Mouse (Mus musculus) liver (tissue): Measurements from ENCODE around the gene Tubb4b.

Source experiments
- DNase-seq: peaks from one replicate; pipeline ENCODE4 v3.0.0-alpha.2; 2020; ENCODE audit warnings: mixed read lengths

The Tubb4b gene

DNA sequence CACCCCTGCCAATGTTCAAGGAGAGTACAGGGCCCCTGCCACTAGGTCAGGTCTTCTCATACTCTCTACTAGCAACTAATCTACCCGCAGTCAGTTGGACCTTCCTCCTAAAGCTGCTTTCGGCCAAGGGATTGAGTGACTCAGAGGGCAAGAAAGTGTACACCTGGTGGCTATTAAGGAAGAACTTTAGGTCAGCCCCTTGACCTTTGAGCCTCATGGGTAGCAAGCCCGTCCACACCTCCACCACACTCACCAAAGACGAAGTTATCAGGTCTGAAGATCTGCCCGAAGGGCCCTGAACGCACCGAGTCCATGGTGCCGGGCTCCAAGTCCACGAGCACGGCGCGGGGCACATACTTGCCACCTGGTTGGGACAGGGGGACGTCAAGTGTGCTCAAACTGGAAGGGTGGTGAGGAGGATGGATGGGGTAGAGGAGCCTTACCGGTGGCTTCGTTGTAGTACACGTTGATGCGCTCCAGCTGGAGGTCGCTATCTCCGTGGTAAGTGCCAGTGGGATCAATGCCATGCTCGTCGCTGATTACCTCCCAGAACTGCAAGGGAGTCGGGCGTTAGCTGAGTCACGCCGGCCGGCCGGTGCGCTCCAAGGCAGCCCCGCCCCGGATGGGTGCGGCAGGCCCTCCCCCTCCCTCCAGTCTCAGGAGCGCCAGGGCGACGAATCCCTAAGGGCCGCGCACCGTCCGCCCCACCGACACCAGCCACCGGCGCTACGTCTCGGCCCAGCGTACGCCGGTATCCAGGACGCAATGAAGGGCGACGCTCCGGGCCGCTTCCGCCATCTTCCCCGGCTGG, 616 bp downstream of the Tubb4b start:
- peak; percentile 96 for DNase-seq

- DNase-seq, result no peak
Observed at GRCm38 (mm10) chr2:25221331-25221772, 3.1 kb downstream of the Tubb4b start.

DNA sequence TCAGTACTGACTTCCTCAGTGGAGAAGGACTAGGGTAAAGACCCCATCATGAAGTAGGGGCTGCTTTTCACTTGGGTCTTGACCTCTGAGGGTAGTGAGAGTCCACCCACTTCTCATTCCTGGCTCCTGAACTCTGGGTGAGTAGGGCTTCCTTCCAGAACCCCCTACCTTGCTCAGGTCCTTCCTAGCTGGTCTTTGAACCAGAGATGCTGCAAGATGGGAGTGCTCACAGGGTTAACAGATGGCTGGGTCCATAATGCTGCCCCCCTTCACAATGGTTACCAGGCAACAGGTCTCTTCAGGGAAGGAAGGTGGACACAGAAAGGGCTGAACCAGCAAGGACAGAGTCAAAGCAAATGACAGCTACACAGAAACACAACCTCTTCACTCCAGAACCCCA, 6.1 kb downstream of the Tubb4b start, which contains the start of gene Fam166a:
Gene Fam166a, plus strand, starts transcription at position 301 of the 400 bp plus-strand sequence.
- no peak for DNase-seq

DNA sequence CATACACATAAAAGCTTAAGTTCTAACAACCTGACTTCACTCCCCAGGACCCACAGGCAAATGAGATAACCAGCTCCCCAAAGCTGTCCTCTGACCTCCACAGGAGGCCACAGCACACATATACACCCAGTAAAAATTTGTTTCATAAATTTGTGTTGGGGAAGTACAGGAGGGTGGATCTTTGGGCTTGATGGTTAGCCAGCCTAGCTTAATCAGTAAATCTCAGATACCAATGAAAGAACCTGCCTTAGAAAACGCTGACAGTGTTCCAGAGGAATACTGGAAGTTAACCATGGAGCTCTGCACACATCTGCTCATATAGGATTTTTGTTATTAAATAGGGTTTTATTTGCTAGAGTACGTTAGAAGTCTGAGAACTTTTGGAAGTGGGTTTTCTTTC, 6.8 kb downstream of the Tubb4b start:
- no peak for DNase-seq

DNA sequence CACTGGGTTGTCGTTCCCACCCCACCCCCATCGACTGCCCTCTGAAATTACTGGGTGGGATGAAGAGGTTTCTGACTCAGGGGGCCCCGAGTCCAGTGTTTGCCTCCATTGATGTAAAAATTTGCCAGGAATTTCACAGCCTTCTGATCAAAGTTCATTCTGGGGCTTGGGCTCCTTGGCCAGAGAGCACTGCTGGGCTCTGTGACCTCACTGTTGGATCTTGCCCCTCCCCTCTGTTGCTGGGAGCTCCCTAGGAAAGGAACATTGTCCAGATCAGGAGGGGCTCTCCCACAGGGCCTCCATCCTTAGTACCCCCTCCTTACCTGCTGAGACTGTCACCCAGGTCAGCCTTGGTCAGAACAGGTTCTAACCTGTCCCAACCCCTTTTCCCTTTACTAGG, 10.1 kb downstream of the Tubb4b start, which contains the start of gene Stpg3:
Gene Stpg3, minus strand, starts transcription at position 194 of the 400 bp plus-strand sequence.
- DNase-seq, result no peak

- DNase-seq, result no peak
Observed at GRCm38 (mm10) chr2:25213266-25213865, 11.1 kb downstream of the Tubb4b start.

- peak; percentile 92 for DNase-seq
Observed at GRCm38 (mm10) chr2:25211121-25211670, 13.3 kb downstream of the Tubb4b start, which contains the start of gene Nelfb. TSS of gene Nelfb (minus strand) at chr2:25211489.

DNA sequence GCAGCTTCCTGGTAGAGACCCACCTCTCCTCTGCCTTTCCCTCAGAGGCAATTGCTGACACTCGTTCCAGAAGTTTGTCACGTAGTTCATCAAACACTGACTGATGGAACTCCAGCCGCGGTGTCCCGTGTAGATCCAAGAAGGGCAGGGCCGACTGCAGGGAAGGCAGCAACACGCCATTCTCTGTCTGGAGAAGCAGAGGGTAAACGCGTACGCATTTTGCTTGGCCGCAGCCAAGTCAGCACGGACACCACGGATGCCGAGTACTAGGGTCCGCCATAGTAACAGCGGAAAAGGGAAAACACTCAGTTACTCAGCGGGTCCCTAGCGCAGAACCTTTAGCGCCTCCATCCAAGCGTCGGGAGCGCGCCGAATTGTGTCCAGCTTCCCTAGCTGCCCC, 13.8 kb downstream of the Tubb4b start:
- DNase-seq, result no peak

- no peak for DNase-seq
Observed at GRCm38 (mm10) chr2:25207593-25207992, 16.9 kb downstream of the Tubb4b start.

DNA sequence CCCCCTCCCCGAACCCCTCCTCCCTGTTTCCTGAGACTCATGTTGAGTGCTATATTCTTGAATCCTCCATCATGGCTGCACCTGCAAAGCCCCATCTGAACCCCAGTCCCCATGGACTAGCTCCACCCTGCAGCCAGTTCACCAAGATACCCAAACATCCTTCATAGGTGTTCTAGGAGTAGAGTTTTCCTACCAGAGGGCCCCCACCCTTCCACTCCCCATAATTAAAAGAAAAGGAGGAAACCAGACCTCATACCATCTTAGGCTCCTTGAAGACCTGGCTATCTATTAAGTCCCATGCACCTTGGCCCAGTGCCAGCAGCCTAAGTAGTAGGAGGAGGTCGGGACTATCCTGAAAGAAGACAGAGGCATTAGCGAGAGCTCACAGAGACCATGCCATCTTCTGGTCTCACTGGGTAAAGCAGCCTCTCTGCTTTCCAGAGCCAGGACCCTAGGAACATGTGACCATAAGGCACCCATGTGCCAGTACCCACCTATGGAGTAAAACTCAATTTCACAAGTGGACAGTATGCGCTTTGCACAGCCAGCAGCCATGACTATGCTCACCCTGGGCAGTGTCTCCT, 20.8 kb downstream of the Tubb4b start:
- no peak for DNase-seq

DNA sequence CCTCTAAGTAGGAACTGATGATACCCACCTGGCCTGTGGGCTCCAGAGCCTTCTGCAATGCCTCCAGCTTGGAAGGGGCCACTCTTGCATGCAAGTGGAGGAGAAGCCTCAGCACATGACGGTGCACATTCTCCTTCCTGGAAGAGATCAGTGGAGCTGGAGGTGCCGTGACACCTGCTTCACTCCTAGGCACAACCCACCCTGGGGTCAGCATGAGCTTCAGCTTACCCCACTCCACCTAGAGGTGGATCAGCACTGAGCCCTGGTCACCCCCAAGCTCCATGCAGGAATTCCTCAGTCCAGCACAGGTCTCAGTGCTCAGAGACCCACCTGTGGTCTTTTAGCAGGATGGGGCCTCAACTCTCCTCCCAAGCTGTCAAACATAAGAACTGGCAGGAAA, 23.9 kb downstream of the Tubb4b start:
- no peak for DNase-seq

DNA sequence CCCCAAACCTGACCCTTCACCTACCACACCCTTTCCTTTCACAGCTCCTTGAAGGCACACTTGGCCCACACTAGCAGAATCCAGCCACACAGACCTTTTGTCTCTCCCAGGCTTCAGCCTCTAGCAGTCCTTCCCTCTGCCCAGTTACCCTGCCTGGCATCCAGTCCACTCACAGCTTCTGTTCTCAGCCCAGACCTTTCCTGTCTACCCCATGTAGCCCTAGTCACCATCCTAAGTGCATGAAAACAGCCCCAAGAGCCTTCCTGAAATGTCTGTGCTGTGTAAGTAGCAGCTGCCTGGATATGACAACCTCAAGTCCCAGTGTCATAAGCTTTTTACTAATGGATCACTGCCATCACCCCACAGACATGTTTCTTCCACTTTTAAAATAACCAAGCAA, 26.6 kb downstream of the Tubb4b start:
- DNase-seq, result no peak

- DNase-seq, result no peak
Observed at GRCm38 (mm10) chr2:25197191-25197590, 27.3 kb downstream of the Tubb4b start.

DNA sequence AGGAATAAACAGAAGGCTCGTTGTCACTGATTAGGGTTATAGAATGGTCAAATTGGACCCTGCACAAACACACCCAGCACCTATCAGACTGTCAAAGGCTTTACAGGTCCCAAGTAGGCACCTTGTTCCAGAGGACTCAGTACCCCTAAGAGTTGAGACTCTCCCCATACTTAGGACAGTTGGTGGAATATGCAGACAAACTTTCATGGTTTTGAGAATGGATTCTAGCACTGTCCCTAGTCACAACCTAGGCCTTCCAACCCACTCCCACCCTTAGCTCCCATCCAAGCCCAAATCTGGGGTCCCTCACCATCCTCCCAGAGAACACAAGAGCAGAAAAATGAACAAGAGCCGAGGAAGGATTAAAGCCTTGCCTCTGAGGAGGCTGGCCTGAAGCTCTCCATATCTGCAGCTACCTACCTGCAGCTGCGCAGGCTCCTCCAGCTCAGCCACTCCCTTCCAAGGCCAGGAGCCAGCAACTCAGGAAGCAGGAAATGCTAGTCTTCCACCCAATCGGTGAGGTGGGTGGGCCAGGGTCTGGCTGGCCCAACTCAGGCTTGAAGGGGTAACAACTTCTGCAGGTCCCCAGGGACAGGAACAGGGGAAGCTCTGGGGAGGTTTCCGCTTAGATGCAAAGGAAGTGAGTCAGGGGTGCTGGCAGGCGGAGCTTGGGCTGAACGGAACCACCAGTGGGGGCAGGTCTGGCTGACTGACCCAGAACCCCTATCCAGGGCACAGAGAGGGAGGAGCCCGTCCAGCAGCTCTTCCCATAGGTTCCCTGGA, 28.1 kb downstream of the Tubb4b start, which contains the start of gene Tor4a:
Gene Tor4a, minus strand, starts transcription at position 715 of the 783 bp plus-strand sequence.
- DNase-seq, result peak; percentile 74

DNA sequence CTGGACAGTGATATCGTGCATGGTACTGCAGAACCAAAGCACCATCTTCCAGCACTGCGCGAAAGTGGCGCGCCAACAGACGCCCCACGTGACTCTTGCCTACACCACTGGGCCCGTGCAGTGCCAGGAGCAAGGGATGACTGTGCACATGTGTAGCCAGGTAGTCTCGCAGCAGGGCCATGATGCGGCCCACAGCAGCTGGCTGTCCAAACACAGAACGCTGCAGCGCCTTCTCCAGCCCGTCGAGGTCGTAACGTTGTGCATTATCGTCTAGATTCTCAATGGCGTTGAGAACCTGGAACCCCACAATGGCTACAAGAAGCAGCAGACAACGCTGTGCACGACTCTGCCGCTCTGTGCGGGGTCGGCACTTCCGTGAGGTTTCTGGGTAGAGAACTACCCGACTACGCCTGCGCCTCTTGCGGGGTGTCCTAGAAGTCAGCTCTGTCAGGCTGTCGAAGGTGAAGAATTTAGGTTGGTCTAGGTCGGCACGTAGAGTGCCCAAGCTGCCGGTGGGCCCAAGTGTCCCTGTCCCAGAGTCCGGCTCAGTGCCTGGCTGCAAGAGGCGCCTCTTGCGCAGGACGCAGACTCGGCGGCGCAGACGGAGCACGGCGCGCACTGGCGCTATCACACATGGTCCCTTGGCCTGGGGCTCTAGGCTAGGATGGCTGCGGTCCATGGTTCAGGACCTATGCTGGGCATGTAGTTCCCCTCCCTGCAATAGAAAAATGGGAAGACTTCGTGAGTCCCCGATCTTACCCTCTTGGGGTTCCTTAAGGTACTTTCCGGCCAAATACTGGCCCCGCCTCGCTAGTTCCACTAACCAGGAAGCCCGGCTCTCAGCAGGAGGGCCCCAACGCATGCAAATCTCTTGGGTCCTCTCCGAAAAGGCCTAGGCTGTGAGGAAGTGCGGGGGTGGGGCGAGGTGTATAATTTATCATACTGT, 29.0 kb downstream of the Tubb4b start:
- peak; percentile 74 for DNase-seq

GRCm38 (mm10) chr2:25194486-25195171, 29.9 kb downstream of the Tubb4b start:
- no peak for DNase-seq

GRCm38 (mm10) chr2:25194006-25194405, 30.5 kb downstream of the Tubb4b start:
- DNase-seq, result no peak

DNA sequence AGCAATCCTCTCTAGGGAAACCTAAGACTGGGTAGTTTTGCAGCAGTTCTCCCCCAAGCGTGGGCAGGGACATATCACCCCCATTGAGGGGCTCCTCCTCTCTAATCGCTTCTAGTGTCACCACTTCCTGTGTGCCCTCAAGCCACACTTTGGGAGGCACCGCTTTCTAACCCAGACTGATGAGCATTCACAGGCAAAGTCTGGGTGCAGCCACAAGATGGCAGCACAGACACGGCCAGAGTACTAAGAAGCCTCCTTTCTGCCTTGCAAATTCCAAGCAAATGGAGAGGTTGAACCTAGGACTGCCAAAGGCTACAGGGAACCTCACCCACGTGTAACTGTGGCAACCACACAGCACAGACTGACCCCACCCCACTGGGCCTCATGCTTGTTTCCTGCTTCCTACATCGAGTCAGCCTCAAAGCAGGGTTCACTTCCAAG, 31.2 kb downstream of the Tubb4b start:
- peak; percentile 83 for DNase-seq

- no peak for DNase-seq
Observed at GRCm38 (mm10) chr2:25187841-25188240, 36.7 kb downstream of the Tubb4b start.

GRCm38 (mm10) chr2:25186575-25186930, 37.9 kb downstream of the Tubb4b start:
- DNase-seq, result no peak
